Mouse (Mus musculus) G1E (cell line): Measurements from ENCODE around the gene F11r. TPM values are rescaled to one million over a fixed set of nuclear protein-coding genes. Genes with fewer than 3 reads are reported as not detected.
A peak's percentile ranks its signal among the peaks of the same experiment; 100 is the strongest.
"Not testable (repeated sequence)": the region's sequence is repeated elsewhere in the genome, so short reads cannot be mapped to it uniquely, and the experiment has no call there.

Source experiments
- ATAC-seq: 2 replicates; pipeline ENCODE4 v1.8.0; 2016; ENCODE audit warnings: mild to moderate bottlenecking; ENCODE audit not compliant: insufficient number of reproducible peaks, poor library complexity, low FRiP score, severe bottlenecking; ENCODE audit errors: extremely low read depth
- DNase-seq: peaks from one replicate; pipeline ENCODE4 v3.0.0; 2012; ENCODE audit warnings: low spot score
- H3K27me3 ChIP-seq: 2 replicates; pipeline ENCODE4 v1.6.1; 2012; ENCODE audit warnings: mild to moderate bottlenecking, low read length, inconsistent platforms; ENCODE audit not compliant: insufficient read depth
- H3K36me3 ChIP-seq: replicated peaks from 2 replicates; pipeline ENCODE3; 2012; ENCODE audit warnings: mild to moderate bottlenecking, inconsistent platforms
- H3K4me1 ChIP-seq: 2 replicates; pipeline ENCODE4 v1.6.1; 2012; ENCODE audit warnings: low read depth, low read length, inconsistent platforms, mixed read lengths; ENCODE audit not compliant: insufficient read depth
- H3K4me3 ChIP-seq: 2 replicates; pipeline ENCODE4 v1.5.1; 2012; ENCODE audit warnings: low read depth, mild to moderate bottlenecking, inconsistent platforms, low read length, moderate library complexity, mixed read lengths
- H3K9me3 ChIP-seq: replicated peaks from 2 replicates; pipeline ENCODE4 v1.6.1; 2012; ENCODE audit warnings: inconsistent platforms
- CTCF ChIP-seq: IDR thresholded peaks from 2 replicates; pipeline ENCODE4 v1.5.1; 2012; ENCODE audit warnings: low read depth, low read length, inconsistent platforms, mixed read lengths
- GATA1 ChIP-seq: IDR thresholded peaks from 2 replicates; pipeline ENCODE4 v1.6.1; 2012; ENCODE audit warnings: borderline replicate concordance, low read length, inconsistent platforms, mixed read lengths
- GATA2 ChIP-seq: IDR thresholded peaks from 2 replicates; pipeline ENCODE4 v1.6.1; 2012; ENCODE audit warnings: low read depth, low read length, inconsistent platforms, borderline replicate concordance
- POLR2AphosphoS5 ChIP-seq: IDR thresholded peaks from 2 replicates; pipeline ENCODE4 v1.6.1; 2012; ENCODE audit warnings: low read depth, low read length, inconsistent platforms; ENCODE audit not compliant: insufficient replicate concordance
- TAL1 ChIP-seq: conservative IDR thresholded peaks from 2 replicates; pipeline ENCODE4 v1.6.1; 2012; ENCODE audit warnings: low read depth, low read length, inconsistent platforms, mixed read lengths
- polyA plus RNA-seq: library from polyadenylated mRNA; stranded (reverse); fragments of >175 nt; gene quantifications from 2 replicates; pipeline ENCODE4 v1.2.3, GENCODE M21; 2012
- total RNA-seq, 2 experiments: library from RNA; stranded (forward) in 1 of 2; stranded (reverse) in 1 of 2; fragments of 200-1000 nt in 1 of 2; fragments of >200 nt in 1 of 2; fragmentation: Nextera tagmentation in 1 of 2; gene quantifications; 2 replicates each; pipeline ENCODE4 v1.2.3; 2014 to 2017

F11r gene
- total and polyA plus RNA-seq, 3 experiments: 0.11 TPM; not detected in 2

GRCm38 (mm10) chr1:171471452-171471851 lies 34.1 kb downstream of the F11r start:
- Histone ChIP-seq H3K27me3 (peaks cover 3% of the 10 kb centered on the region; the same call in 1 of the 2 replicates), H3K9me3 (no peaks in the 10 kb centered on the region), H3K4me1 (peaks cover 20% of the 10 kb centered on the region), H3K36me3 (no peaks in the 10 kb centered on the region), H3K4me3 (no peak overlapping the region)
- DNase-seq: no peak
- no peak for ATAC-seq
- TF ChIP-seq POLR2AphosphoS5 (no peak), TAL1 (no peak), CTCF (no peak), GATA2 (no peak), GATA1 (no peak)

GRCm38 (mm10) chr1:171471941-171472340 lies 34.6 kb downstream of the F11r start:
- DNase-seq, H3K36me3 ChIP-seq, H3K9me3 ChIP-seq, H3K4me3 ChIP-seq, H3K27me3 ChIP-seq, ATAC-seq: not testable (repeated sequence)
- peaks cover 20% of the 10 kb centered on the region for H3K4me1 ChIP-seq

GRCm38 (mm10) chr1:171473506-171473905 lies 36.2 kb downstream of the F11r start:
- no peak for DNase-seq
- no peaks in the 10 kb centered on the region for H3K9me3 ChIP-seq
- H3K4me3 ChIP-seq: no peak overlapping the region
- peaks cover 28% of the 10 kb centered on the region for H3K4me1 ChIP-seq
- peaks cover 3% of the 10 kb centered on the region; the same call in 1 of the 2 replicates for H3K27me3 ChIP-seq
- H3K36me3 ChIP-seq: no peaks in the 10 kb centered on the region
- ATAC-seq: no peak
- no peak for TF ChIP-seq GATA1
- TF ChIP-seq TAL1: no peak
- no peak for TF ChIP-seq POLR2AphosphoS5

GRCm38 (mm10) chr1:171473920-171474640 lies 36.7 kb downstream of the F11r start:
- no peak for TF ChIP-seq CTCF
- Histone ChIP-seq H3K9me3 (no peaks in the 10 kb centered on the region), H3K27me3 (peaks cover 3% of the 10 kb centered on the region; the same call in 1 of the 2 replicates), H3K4me3 (no peak overlapping the region), H3K4me1 (peaks cover 28% of the 10 kb centered on the region), H3K36me3 (no peaks in the 10 kb centered on the region)
- DNase-seq: no peak
- ATAC-seq: peak; percentile 24; the same call in 1 of the 2 replicates

- DNase-seq (no peak), ATAC-seq (no peak)
- Histone ChIP-seq H3K4me3 (no peak overlapping the region), H3K36me3 (no peaks in the 10 kb centered on the region), H3K4me1 (peaks cover 15% of the 10 kb centered on the region), H3K27me3 (no peaks in the 10 kb centered on the region; the same call in 1 of the 2 replicates), H3K9me3 (no peaks in the 10 kb centered on the region)
- TF ChIP-seq GATA1 (no peak), GATA2 (no peak), POLR2AphosphoS5 (no peak), CTCF (no peak), TAL1 (no peak)
These were observed 39.8 kb downstream of the F11r start for GRCm38 (mm10) chr1:171477123-171477522.

GRCm38 (mm10) chr1:171477758-171478545 lies 40.6 kb downstream of the F11r start:
- no peaks in the 10 kb centered on the region for H3K36me3 ChIP-seq
- DNase-seq (no peak), ATAC-seq (peak; percentile 77)
- no peaks in the 10 kb centered on the region for H3K9me3 ChIP-seq
- peak overlapping the region; percentile 67 for H3K4me3 ChIP-seq
- H3K4me1 ChIP-seq: peaks cover 15% of the 10 kb centered on the region
- H3K27me3 ChIP-seq: no peaks in the 10 kb centered on the region; the same call in 1 of the 2 replicates
- no peak for TF ChIP-seq GATA1
- no peak for TF ChIP-seq GATA2
- TF ChIP-seq POLR2AphosphoS5: no peak
- no peak for TF ChIP-seq TAL1
- no peak for TF ChIP-seq CTCF
